Mouse (Mus musculus): ENCODE measurements at regions not wholly inside any gene's neighbourhood (a gene's known extent, or its start where the extent isn't known, plus 50 kb on each side); places are given as distances from the start of the nearest gene placed in this dataset.

DNA sequence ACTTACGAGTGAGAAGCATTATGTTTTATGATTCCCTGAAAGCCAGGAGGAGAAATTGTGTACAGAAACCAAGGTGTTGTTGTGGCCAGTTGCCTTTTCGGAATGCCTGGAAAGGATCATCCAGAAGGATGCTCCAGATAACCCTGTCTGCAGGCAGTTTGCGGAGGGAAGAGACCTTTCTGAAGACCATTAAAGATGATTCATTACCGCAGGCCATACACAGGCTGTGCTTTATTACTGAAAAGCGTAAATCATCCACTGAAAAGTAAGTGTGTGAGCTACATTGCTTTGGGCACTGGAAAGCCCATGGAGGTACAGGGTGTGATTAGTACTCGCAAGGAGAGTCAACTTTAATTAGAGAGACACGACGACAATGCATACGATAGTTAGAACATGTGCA, 191.7 kb upstream of the Jag1 start:
- TF ChIP-seq CHD2 (IDR thresholded peaks at IDR 0.05; ENCODE audit: low read depth, low read length), result no peak
- TF ChIP-seq HCFC1 (IDR thresholded peaks at IDR 0.05; ENCODE audit: borderline replicate concordance, insufficient read depth, low read length), result no peak
- no peak for TF ChIP-seq ZC3H11A (IDR thresholded peaks at IDR 0.05; ENCODE audit: borderline replicate concordance, low read depth, low read length)
- no peak for TF ChIP-seq ZNF384 (IDR thresholded peaks at IDR 0.05; ENCODE audit: low read depth, low read length)
- no peak for TF ChIP-seq MAFK (IDR thresholded peaks at IDR 0.05; ENCODE audit: insufficient read depth, low read depth, low read length)

Data from ES-E14 (cell line).